8 mouse cellular contexts compared by ENCODE assay signal in genomic region chr11:78327634-78328511, GRCm38 (mm10). TPM values are rescaled to one million over a fixed set of nuclear protein-coding genes. Genes with fewer than 3 reads are reported as not detected.
A peak's percentile ranks its signal among the peaks of the same experiment; 100 is the strongest.
DNase-seq lines count a peak whose midpoint lies in the region; ATAC-seq lines count a peak whose summit lies in the region.

Gene Pigs (plus strand): TSS chr11:78328415.

- 13% methylated on average over 36 of the region's 37 CpGs for WGBS in hindbrain, embryonic 12.5 days

- no peaks in the 10 kb centered on the region for H3K27me3 ChIP-seq in hindbrain, embryonic 12.5 days

- no peaks in the 10 kb centered on the region for H3K9me3 ChIP-seq in hindbrain, embryonic 12.5 days (replicated peaks)

- H3K4me2 ChIP-seq in hindbrain, embryonic 12.5 days (replicated peaks), result peak within 1 kb of the TSS; percentile 95

- 0 out of 2 replicates have a peak within 1 kb of the TSS, but pooled peaks have one; percentile 17 for H3K27ac ChIP-seq in hindbrain, embryonic 12.5 days

- peak; percentile 97 for DNase-seq in Muller cell, postnatal 12 days (ENCODE audit: inconsistent ontology term)
- peak; percentile 97 for DNase-seq in cerebellum, adult 9-11 months
- peak; percentile 90 to 94 for DNase-seq in frontal cortex, postnatal 10 days (ENCODE audit: low spot score in 2 of 2)
- peak; percentile 93 to 97 for DNase-seq in layer of hippocampus, postnatal 14 days (ENCODE audit: low spot score in 2 of 2)
- DNase-seq in lung, postnatal 14 days, result peak; percentile 98
- peak; percentile 83 for DNase-seq in retina, adult 2 months (ENCODE audit: low read depth, low spot score)
- peak; percentile 95 to 96 for DNase-seq in thymus, postnatal 36 days

- peak within 1 kb of the TSS; percentile 92 for H3K4me3 ChIP-seq in hindbrain, embryonic 12.5 days

- H3K36me3 ChIP-seq in hindbrain, embryonic 12.5 days, result peaks cover 8% of the 10 kb centered on the region

- H3K4me1 ChIP-seq in hindbrain, embryonic 12.5 days, result peaks cover 14% of the 10 kb centered on the region

- peak; percentile 93 for ATAC-seq in hindbrain, embryonic 12.5 days (ENCODE audit: low FRiP score)

- H3K9ac ChIP-seq in hindbrain, embryonic 12.5 days, result peak within 1 kb of the TSS; percentile 84

RNA-seq across cellular contexts. Expression of gene Pigs, which starts in this region (rescaled TPM):
- polyA plus RNA-seq in hindbrain, embryonic 12.5 days (2016; fragmentation: Nextera tagmentation; extraction: Ambion mirVana), result 76.9 and 77.1 TPM in 2 replicates
- 10 to 100 TPM; 70.8 to 76.7 TPM for total RNA-seq in layer of hippocampus, postnatal 14 days (2021)

Comparison
In these comparisons a context has a peak if more than half of its experiments do, and no peak if none do; other contexts are left out.
1. Peak in every context shown above with its lines: DNase-seq, ATAC-seq, H3K4me3 ChIP-seq and H3K27ac ChIP-seq.